Mouse (Mus musculus) heart, adult 2 months (tissue): ENCODE measurements at regions not wholly inside any gene's neighbourhood (a gene's known extent, or its start where the extent isn't known, plus 50 kb on each side); places are given as distances from the start of the nearest gene placed in this dataset.

Experiments
- DNase-seq, 2 experiments: peaks; one replicate each; pipeline ENCODE4 v3.0.0; 2021
- H3K27ac ChIP-seq: fragments of 200-600 bp; 2 replicates; pipeline ENCODE4 v1.8.1; 2022
- H3K27me3 ChIP-seq: fragments of 200-500 bp; 2 replicates; pipeline ENCODE4 v1.6.1; 2012; ENCODE audit warnings: mild to moderate bottlenecking, low read length, inconsistent platforms, mixed read lengths; ENCODE audit not compliant: control insufficient read depth, insufficient read depth
- H3K36me3 ChIP-seq: fragments of 200-500 bp; 2 replicates; pipeline ENCODE4 v1.6.1; 2012; ENCODE audit warnings: low read length, inconsistent platforms; ENCODE audit not compliant: control insufficient read depth, insufficient read depth
- H3K4me1 ChIP-seq: fragments of 200-500 bp; 2 replicates; pipeline ENCODE4 v1.6.1; 2011; ENCODE audit warnings: low read length; ENCODE audit not compliant: control insufficient read depth, insufficient read depth
- H3K4me3 ChIP-seq: fragments of 200-600 bp; 2 replicates; pipeline ENCODE4 v1.8.1; 2022
- H3K79me2 ChIP-seq: fragments of 200-500 bp; replicated peaks from 2 replicates; pipeline ENCODE4 v1.6.1; 2012; ENCODE audit warnings: mild to moderate bottlenecking, inconsistent platforms, low read length, moderate library complexity, mixed read lengths; ENCODE audit not compliant: control insufficient read depth, insufficient read depth
- H3K9ac ChIP-seq: fragments of 200-500 bp; 2 replicates; pipeline ENCODE4 v1.6.1; 2012; ENCODE audit warnings: low read depth, mild to moderate bottlenecking, control low read depth, inconsistent platforms, low read length, mixed read lengths
- CTCF ChIP-seq: fragments of 200-600 bp; IDR thresholded peaks from 2 replicates; pipeline ENCODE4 v1.8.1; 2022; ENCODE audit warnings: antibody characterized with exemption, mild to moderate bottlenecking, moderate library complexity
- EP300 ChIP-seq: fragments of 200-500 bp; IDR thresholded peaks from 2 replicates; pipeline ENCODE4 v1.6.1; 2011; ENCODE audit warnings: low read depth, low read length, control low read depth; ENCODE audit not compliant: insufficient read depth
- POLR2A ChIP-seq: fragments of 200-500 bp; IDR thresholded peaks from 2 replicates; pipeline ENCODE4 v1.6.1; 2011; ENCODE audit warnings: mild to moderate bottlenecking, low read depth, low read length, control low read depth; ENCODE audit not compliant: insufficient read depth
- WGBS: fragments of 180-500 bp; shearing (Covaris S2); methylation state at CpG from one replicate; pipeline ENCODE4 v1.1.7; 2018; 5-methylcytosine and 5-hydroxymethylcytosine counted together
- intact Hi-C: fragments of 180-260 bp; cut with DNase I; formaldehyde crosslinking; loops from one replicate; pipeline ENCODE4 v1.15.1; 2025

DNA sequence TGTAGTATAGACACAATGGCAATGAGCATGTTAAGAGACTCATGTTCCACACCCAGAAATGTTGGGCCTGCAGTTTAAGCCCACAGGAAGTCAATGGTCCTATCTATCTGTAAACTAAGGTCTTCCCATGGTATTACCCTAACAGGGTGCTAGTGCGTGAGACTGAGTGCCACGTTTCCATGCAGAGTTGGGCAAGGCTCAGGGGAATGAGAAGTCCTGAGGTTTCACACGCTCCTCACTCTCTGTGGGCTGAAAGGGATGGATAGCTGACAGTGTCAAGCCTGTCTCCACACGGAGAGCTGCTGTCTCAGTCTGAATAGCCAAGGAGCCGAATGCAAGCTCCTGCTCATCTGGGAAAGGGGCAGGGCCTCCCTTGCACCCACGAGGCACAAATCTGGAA, 133.9 kb downstream of the Setd4 start:
- TF ChIP-seq EP300, result no peak
- TF ChIP-seq POLR2A, result no peak
- no peak for TF ChIP-seq CTCF
- H3K9ac ChIP-seq, result no peak overlapping the region
- intact Hi-C loops, result no loop called here
- no peaks in the 10 kb centered on the region for H3K27me3 ChIP-seq
- 74% methylated on average over 6 of the region's 6 CpGs for WGBS
- no peaks in the 10 kb centered on the region for H3K79me2 ChIP-seq
- DNase-seq, result peak in 1 of 2 experiments; percentile 7
- no peak overlapping the region for H3K4me3 ChIP-seq
- H3K27ac ChIP-seq, result no peak overlapping the region
- no peaks in the 10 kb centered on the region for H3K36me3 ChIP-seq
- no peaks in the 10 kb centered on the region for H3K4me1 ChIP-seq

DNA sequence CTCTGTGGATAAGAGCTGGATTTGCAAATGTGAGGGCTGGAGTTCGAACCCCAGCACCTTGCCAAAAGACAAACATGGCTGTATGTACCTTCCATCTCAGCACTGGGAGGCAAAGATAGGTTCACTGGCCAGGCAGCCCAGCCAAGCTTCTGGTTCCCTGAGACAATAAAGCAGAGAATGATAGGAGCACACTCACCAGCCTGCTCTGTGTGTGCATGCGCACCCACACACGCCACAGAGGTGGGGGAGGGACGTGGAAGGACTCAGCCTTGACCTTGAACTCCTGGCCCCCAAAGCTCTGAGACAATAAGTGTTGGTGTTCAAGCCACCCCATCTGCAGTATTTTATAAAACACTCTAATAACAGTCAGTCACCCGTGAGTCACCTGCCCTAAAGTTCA, 138.1 kb downstream of the Setd4 start:
- Histone ChIP-seq H3K27ac (no peak overlapping the region), H3K36me3 (no peaks in the 10 kb centered on the region), H3K79me2 (no peaks in the 10 kb centered on the region), H3K4me1 (peaks cover 3% of the 10 kb centered on the region), H3K27me3 (no peaks in the 10 kb centered on the region), H3K9ac (no peak overlapping the region), H3K4me3 (no peak overlapping the region)
- TF ChIP-seq CTCF (no peak), EP300 (no peak), POLR2A (no peak)
- DNase-seq, result peak in 1 of 2 experiments; percentile 4
- 84% methylated on average over 5 of the region's 5 CpGs for WGBS
- intact Hi-C loops, result no loop called here

DNA sequence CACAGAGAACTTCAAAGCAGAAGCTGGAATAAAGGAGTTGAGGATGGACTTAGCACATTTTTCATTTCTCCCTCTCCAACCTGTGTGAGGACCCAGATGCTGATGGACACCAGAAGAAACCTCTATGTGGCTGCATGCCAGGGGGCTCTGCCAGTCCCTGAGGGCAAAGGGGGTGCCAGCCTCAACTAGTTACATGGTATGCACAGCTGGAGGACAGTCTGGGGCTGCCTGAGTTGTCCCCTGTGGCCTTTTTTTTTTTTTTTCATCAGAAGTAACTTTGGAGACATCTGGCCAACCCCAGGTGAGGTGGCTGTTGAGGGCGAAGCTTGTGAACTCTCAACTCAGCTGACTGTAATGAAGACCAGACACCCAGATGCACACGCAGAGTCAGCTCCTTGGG, 139.0 kb downstream of the Setd4 start:
- TF ChIP-seq POLR2A (no peak), CTCF (no peak), EP300 (no peak)
- H3K79me2 ChIP-seq, result no peaks in the 10 kb centered on the region
- H3K27ac ChIP-seq, result no peak overlapping the region
- H3K36me3 ChIP-seq, result no peaks in the 10 kb centered on the region
- no peak overlapping the region for H3K9ac ChIP-seq
- 65% methylated on average over 2 of the region's 2 CpGs for WGBS
- peaks cover 3% of the 10 kb centered on the region for H3K4me1 ChIP-seq
- peak in 1 of 2 experiments; percentile 7 for DNase-seq
- intact Hi-C loops, result no loop called here
- H3K4me3 ChIP-seq, result no peak overlapping the region
- H3K27me3 ChIP-seq, result no peaks in the 10 kb centered on the region

DNA sequence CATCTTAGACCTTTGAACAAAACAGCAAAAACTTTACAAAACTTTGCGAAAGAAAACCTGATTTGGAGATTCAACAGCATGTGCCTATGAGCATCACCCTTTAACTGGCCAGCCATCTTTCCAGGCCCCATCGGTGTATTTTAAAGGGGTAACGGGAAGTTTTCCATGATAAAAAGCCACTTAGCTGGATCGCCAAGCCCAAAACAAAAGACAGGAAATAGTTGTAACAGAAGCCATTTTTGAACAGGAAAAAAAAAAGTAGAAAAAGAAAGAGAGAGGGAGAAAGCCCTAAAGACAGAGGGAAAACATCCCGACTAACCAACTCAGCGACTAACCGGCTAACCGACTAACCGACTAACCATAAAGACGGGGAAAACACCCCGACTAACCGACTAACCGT, 140.5 kb downstream of the Setd4 start:
- 73% methylated on average over 13 of the region's 13 CpGs for WGBS
- peaks cover 3% of the 10 kb centered on the region for H3K4me1 ChIP-seq
- no peak for DNase-seq
- no peaks in the 10 kb centered on the region for H3K27me3 ChIP-seq
- H3K4me3 ChIP-seq, result no peak overlapping the region
- intact Hi-C loops, result no loop called here
- H3K9ac ChIP-seq, result no peak overlapping the region
- TF ChIP-seq EP300 (no peak), POLR2A (no peak), CTCF (no peak)
- no peaks in the 10 kb centered on the region for H3K36me3 ChIP-seq
- no peak overlapping the region for H3K27ac ChIP-seq
- H3K79me2 ChIP-seq, result no peaks in the 10 kb centered on the region

DNA sequence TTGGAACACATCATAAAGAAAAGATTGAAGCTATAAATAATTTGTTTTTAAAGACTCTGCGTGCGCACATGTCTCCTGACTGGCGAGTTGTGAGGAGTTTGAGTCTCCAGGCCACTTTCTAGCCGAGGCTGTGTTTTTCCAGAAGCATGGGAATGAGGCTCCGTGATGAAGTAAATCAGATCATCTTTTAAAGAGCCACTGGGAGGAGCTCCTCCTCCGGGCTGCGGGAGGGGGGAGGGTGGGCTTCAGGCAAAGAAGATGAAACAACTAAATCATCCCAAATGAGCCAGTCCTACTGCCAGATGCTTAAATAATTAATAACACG, 141.6 kb downstream of the Setd4 start:
- H3K27ac ChIP-seq, result no peak overlapping the region
- intact Hi-C loops, result no loop called here
- DNase-seq, result no peak
- TF ChIP-seq CTCF (no peak), EP300 (no peak), POLR2A (no peak)
- WGBS, result 15% methylated on average over 8 of the region's 8 CpGs
- no peak overlapping the region for H3K9ac ChIP-seq
- peaks cover 3% of the 10 kb centered on the region for H3K4me1 ChIP-seq
- H3K36me3 ChIP-seq, result no peaks in the 10 kb centered on the region
- no peak overlapping the region for H3K4me3 ChIP-seq
- H3K79me2 ChIP-seq, result no peaks in the 10 kb centered on the region
- H3K27me3 ChIP-seq, result no peaks in the 10 kb centered on the region

DNA sequence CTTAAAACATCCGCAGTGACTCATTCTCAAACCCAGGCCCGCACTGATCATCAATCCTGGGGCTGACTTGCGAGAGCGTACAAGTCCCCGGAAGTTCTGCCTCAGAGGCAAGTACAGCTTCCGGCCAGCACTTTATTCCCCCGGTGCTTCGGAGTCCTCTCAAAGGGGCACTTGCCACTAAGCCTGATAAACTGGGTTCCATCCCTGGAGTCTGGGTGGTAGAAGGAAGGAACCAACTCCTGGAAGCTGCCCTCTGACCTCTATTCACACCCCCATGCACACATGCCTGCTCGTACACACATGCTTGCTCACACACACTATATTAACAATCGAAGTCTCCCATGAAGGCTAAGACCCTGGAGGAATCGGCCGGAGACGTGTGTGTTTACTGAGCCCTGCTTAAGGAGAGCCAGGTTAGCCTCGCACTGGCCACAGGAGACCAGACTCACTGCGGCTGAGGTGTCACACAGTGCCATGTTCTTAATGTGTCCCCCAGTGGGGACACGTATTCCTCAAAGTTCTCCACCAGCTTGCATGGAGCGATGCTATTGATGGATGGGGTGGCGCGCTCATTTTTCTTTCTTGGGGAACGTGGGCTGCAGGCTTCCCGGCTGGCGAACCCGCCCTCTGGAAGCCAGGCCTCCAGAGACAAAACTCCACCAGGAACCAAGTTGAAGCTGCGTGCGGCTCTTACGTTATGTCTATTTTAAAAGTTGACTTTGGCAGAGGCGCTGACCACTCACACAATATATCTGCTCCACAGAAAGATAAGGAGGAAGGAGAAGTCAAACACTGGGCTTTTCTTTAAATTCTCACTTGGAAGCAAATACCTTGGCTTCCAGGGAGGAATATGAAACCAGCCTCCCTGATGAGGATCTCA, 142.2 kb downstream of the Setd4 start:
- intact Hi-C loops, result no loop called here
- DNase-seq, result no peak
- Histone ChIP-seq H3K4me3 (no peak overlapping the region), H3K4me1 (peaks cover 3% of the 10 kb centered on the region), H3K79me2 (no peaks in the 10 kb centered on the region), H3K27ac (no peak overlapping the region), H3K36me3 (no peaks in the 10 kb centered on the region), H3K27me3 (no peaks in the 10 kb centered on the region), H3K9ac (no peak overlapping the region)
- TF ChIP-seq EP300, result no peak
- no peak for TF ChIP-seq CTCF
- TF ChIP-seq POLR2A, result no peak
- WGBS, result 36% methylated on average over 27 of the region's 27 CpGs
